Mouse (Mus musculus) leukemia stem cell, adult 10-12 weeks (primary cell): Measurements from ENCODE around the gene Zfp956. TPM values are rescaled to one million over a fixed set of nuclear protein-coding genes. Genes with fewer than 3 reads are reported as not detected.

ENCODE experiments used
- polyA plus RNA-seq: library from polyadenylated mRNA; stranded (reverse); fragments of >175 nt; gene quantifications from 2 replicates; pipeline ENCODE4 v1.2.3, GENCODE M21; 2012; ENCODE audit warnings: low replicate concordance

Zfp956 gene
- 4.3 and 11.5 TPM in 2 replicates for polyA plus RNA-seq

DNA sequence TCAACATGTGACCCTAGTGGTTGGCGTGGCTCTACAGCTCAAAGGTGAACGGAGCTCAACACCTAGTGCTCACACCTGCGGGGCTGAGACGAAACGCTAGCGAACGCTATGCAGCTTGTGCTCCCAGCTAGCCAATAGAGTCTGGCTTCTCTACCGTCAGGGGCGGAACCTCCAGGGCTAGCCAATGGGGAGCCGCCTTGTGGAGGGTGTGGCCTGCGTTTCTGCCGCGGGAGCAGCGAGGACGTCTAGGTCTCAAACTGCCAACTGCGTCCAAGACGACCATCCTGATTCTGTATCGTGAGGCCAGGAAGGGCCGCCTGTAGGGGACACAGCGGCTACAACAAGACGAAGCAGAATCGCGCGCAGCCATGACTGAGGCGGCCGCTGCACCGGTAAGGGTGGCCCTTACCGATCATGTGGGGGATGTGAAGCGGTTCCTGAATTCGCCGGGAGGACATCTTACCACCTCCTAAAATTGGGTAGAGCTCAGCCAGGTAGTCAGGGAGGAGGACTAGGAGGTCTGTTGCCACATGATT lies at the start of gene Zfp956:
Gene Zfp956, plus strand, starts transcription at position 200 of the 536 bp plus-strand sequence.

DNA sequence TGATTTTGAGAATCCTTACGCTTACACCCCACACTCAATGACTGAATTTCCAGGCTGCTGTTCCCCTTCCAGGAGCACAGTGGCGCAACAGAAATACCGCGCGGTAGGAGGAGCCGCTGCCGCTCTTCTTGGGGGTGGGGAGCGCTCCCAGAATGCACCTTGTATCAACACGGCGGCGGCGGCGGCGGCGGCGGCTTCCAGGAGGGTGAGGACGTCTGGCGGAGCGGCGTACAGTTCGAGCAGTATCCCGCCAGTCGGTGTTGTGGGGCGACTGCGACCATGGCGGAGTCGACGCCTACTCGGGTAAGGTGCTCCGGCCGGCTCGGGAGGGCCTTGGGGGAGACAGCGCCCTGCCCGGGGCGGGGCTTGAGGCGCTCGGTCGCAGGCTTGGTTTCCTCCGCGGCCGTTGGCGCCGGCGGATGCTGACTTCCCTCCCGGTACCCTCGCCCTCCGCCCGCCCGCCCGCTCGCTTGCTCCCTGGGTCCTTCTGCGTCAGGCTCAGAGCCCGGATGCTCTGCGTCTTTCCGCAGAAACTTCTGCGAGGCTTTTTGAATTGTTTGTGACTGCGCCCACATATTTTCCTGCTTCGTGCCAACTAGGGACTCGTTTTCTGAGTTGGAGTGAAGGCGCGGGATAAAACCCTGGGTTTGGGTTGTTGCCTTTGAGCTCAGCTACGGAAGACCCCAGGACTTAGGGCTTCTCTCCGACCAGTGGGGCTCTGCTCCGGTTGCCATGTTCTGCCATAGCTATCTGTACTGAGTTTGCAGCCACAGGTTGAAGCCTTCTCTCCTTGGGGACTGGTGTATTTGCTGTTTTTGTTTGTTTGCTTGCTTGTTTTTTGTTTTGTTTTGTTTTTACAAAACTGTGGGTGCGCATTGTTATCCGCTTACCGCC lies 32.5 kb upstream of the Zfp956 start, which contains the start of gene Zfp212:
Gene Zfp212, plus strand, starts transcription at position 30 of the 894 bp plus-strand sequence.

Other genes with a start within 250 kb of the Zfp956 start
- 1.6 and 2.9 TPM in 2 replicates for gene Pdia4, start 140.0 kb upstream of the Zfp956 start, polyA plus RNA-seq
- gene Zfp786, start 122.5 kb upstream of the Zfp956 start, polyA plus RNA-seq = 0.06 and 0.09 TPM in 2 replicates
- gene Zfp398, start 117.7 kb upstream of the Zfp956 start, polyA plus RNA-seq = 4.1 and 6.1 TPM in 2 replicates
- 9.4 and 22.8 TPM in 2 replicates for gene Zfp282, start 76.2 kb upstream of the Zfp956 start, polyA plus RNA-seq
- gene Zfp212, start 32.9 kb upstream of the Zfp956 start, polyA plus RNA-seq = 12.8 and 14.1 TPM in 2 replicates
- gene Zfp777, start 95.5 kb downstream of the Zfp956 start, polyA plus RNA-seq = 63.6 and 67.8 TPM in 2 replicates
- 22.9 and 31.9 TPM in 2 replicates for gene Zfp746, start 133.2 kb downstream of the Zfp956 start, polyA plus RNA-seq